Mouse (Mus musculus) adrenal gland, postnatal 4 days (tissue): Measurements from ENCODE around the gene Slc24a1. TPM values are rescaled to one million over a fixed set of nuclear protein-coding genes. Genes with fewer than 3 reads are reported as not detected.
A peak's percentile ranks its signal among the peaks of the same experiment; 100 is the strongest.

ENCODE experiments used
- DNase-seq, 2 experiments: peaks; one replicate each; pipeline ENCODE4 v3.0.0; 2021 to 2022; ENCODE audit warnings: low spot score in 2 of 2, mixed read lengths in 2 of 2
- total RNA-seq, 2 experiments: library from RNA; stranded (reverse); gene quantifications; 2 replicates each; pipeline ENCODE4 v1.2.3; 2021

Slc24a1 gene
- total RNA-seq, 2 experiments from 2014 or later = 0.08 TPM; not detected in 1

GRCm38 (mm10) chr9:64938535-64938934 is 12.9 kb downstream of the Slc24a1 start:
- DNase-seq = no peak

- no peak for DNase-seq
These were observed 13.9 kb downstream of the Slc24a1 start for GRCm38 (mm10) chr9:64937491-64937890.

DNA sequence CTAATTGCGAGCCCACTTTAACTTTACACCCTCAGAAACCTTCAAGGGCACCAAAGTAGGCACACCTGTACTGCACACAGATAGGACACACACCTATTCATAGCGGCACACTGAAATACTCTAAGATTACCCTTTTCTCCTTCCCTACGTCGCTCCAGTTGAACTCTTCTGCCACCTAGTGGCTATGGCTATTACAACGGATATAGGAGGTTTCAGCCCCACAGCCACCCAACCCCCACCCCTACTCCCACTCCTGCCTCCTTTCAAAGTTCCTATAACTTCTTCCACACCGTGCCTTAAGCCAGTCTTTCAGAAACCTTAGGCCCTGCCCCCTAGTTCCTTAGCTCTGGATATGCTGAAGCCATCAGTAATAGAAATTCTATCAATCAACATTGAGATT is 14.9 kb downstream of the Slc24a1 start:
- DNase-seq = peak in 1 of 2 experiments; percentile 33

DNA sequence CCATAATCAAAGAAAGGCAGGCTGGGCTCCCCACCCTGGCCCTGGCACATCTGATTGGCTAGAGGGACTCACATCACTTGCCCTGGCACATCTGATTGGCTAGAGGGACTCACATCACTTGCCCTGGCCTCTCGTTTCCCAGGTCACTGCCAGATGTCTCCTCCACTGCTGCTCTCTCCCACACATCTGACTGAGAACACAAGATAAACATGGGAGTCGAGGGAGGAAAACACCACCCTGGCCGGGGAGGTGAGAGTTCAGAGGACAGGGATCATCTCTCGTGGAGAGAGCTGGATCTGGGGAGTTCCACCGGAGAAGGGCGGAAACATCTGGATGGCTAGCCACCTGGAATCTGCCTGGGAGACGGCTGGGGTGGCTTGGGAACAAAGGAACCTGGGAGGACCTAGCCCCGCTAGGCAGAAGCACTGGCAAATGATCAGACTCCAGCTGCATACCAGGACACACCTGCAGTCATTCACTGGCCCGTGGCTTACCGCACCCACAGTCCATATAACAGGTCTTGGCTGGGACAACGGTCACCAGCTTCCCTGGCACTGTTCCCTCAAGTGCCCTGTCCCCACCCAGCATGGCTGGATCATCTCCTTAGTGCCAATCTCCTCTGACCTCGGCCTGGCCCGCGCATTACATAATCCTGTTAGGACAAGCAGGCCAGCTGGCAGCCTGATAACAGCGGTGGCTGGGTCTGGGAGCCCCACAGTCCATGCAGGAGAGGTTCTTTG is 17.2 kb downstream of the Slc24a1 start:
- peak in 1 of 2 experiments; percentile 32 for DNase-seq

- no peak for DNase-seq
These were observed 19.4 kb downstream of the Slc24a1 start for GRCm38 (mm10) chr9:64931751-64932610.

- DNase-seq = no peak
These were observed 21.2 kb downstream of the Slc24a1 start for GRCm38 (mm10) chr9:64930256-64930655.

DNA sequence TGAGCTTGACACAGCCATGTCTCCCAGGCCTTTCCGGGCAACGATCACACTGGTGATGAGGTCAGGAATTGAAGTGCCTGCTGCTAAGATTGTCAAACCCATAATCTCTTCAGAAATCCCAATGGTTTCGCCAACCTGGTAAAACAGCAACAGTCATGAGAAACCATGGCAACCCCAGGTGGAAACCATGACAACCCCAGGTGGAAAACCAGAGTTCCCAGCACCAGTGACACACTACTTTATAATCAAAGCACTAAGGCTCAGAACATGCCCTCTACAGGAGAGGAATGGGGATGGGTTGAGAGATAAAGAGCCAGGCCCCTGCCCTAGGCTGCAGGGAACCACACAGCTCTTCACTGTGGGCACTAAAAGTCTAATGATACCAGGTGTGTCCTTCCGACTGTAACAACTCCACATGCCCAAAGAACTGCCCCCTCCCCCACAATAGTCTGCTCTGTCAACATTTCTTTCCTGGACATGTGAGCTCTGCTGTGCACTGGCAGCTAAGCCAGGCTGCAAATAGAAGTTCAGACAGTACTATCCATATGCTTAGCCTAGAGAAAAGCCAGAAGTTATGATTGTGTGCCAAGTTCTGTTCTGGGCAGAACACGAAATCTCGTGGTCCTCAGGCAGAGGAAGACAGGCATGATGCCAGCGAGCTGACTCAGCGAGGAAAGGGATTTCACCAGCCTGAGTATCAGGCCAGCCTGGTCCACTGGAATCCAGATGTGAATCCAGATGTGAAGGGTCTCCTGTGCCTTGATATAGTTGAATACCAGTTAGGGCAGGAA is 25.0 kb downstream of the Slc24a1 start:
- peak in 1 of 2 experiments; percentile 36 for DNase-seq

DNA sequence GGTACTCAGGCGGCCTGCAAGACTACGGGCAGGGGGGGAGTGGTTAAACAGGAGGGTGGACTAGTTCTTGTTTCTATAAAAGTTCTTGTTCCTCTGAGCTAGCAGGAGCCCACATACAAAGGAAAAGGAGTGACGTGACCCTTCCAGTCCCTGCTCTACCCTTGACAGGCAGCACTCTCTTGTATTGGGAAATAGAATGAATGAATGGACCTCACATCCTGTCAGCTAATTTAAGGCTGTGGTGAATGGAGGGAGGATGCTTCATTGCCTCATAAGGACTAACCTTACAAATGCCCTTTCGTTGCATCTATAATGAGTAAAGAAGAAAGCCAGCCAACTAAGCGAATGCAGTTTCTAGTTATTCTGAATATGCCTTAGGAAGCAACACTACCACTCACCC is 25.6 kb downstream of the Slc24a1 start:
- no peak for DNase-seq

GRCm38 (mm10) chr9:64918560-64918959 is 32.8 kb downstream of the Slc24a1 start:
- no peak for DNase-seq

DNA sequence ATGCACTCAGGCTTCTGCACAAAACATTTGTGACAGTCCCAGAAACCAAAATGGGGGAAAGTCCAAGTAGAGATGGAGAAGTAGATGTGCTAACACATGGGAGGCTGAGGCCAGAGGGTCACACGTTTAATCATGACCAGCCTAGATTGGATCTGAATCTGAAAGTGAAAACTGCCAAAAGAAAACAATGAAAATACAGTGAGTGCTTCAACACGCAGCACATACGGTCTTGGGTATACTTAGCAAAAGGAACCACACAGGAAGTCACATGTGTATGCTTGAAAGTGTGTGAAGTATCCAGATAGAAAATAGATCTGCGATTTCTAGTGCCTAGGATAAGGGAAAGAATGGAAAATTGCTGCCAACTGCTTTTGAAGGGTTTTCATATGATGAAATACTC is 36.8 kb downstream of the Slc24a1 start:
- DNase-seq = no peak

DNA sequence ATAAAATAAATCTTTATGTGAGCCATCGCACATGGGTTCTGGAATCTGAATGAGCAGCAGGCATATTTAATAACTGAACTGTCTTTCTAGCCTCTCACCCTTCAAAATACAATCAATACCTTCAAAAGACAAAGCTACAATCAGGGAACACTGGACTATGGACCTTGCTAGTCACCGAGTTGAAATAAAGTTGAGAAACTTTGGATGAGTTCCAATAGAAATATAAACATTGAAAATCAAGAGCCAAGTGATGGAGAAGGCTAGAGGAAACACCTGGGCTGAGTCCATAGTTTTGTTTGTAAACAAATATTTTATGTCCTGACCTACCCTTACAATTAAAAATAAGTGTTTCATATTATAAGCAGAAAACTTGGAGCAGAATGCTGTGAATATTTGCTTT is 37.4 kb downstream of the Slc24a1 start:
- no peak for DNase-seq

- DNase-seq = no peak
These were observed 38.0 kb downstream of the Slc24a1 start for GRCm38 (mm10) chr9:64913406-64913805.

- no peak for DNase-seq
These were observed 44.0 kb downstream of the Slc24a1 start for GRCm38 (mm10) chr9:64907441-64907840.

GRCm38 (mm10) chr9:64904917-64905640 is 46.3 kb downstream of the Slc24a1 start:
- no peak for DNase-seq

- DNase-seq = peak; percentile 15 to 50
These were observed 48.0 kb downstream of the Slc24a1 start for GRCm38 (mm10) chr9:64903386-64903785.

DNA sequence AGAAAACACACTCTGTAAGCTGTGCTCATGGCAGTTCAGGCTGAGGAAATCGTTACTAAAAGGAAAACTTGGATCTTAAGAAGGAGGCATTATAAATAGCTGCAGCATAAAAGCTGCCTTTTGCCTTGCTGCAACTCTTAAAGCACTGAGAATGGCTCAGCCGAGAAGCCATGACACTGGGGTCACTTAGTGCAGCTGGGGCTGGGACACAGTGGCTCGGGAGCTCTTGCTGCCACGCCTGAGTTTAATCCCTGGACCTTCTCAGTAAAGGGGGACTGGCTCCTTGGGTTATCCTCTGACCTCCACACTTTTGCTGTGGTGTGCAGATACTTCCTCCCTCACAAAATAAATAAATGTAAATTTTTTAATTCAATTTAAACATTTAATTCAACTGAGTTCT is 48.5 kb downstream of the Slc24a1 start:
- DNase-seq = no peak

GRCm38 (mm10) chr9:64896605-64897004 is 54.8 kb downstream of the Slc24a1 start:
- DNase-seq = no peak

- DNase-seq = no peak
These were observed 65.4 kb downstream of the Slc24a1 start for GRCm38 (mm10) chr9:64886008-64886407.
